Mouse (Mus musculus) liver, postnatal 0 days (tissue): ENCODE results near the gene Taar4. TPM values are rescaled to one million over a fixed set of nuclear protein-coding genes. Genes with fewer than 3 reads are reported as not detected.
A peak's percentile ranks its signal among the peaks of the same experiment; 100 is the strongest.

Experiments used
- ATAC-seq: fragments of 200-750 bp; cut with Nextera tagmentation; 2 replicates; pipeline ENCODE4 v1.8.0; 2017; ENCODE audit warnings: mild to moderate bottlenecking, moderate library complexity
- DNase-seq: peaks from one replicate; pipeline ENCODE4 v3.0.0-alpha.2; 2016
- H3K27ac ChIP-seq: fragments of 300-500 bp; sonication (generic); 2 replicates; pipeline ENCODE4 v1.5.1; 2014; ENCODE audit warnings: antibody characterized with exemption, moderate library complexity, mild to moderate bottlenecking, low read depth
- H3K27me3 ChIP-seq: fragments of 300-500 bp; sonication (generic); 2 replicates; pipeline ENCODE4 v1.6.1; 2014; ENCODE audit warnings: low read length, control low read depth, mixed read lengths; ENCODE audit not compliant: insufficient read depth
- H3K36me3 ChIP-seq: fragments of 300-500 bp; sonication (generic); replicated peaks from 2 replicates; pipeline ENCODE4 v1.6.1; 2014; ENCODE audit warnings: mild to moderate bottlenecking, control low read depth, low read length, moderate library complexity, mixed read lengths; ENCODE audit not compliant: insufficient read depth
- H3K4me1 ChIP-seq: fragments of 300-500 bp; sonication (generic); 2 replicates; pipeline ENCODE4 v1.6.1; 2014; ENCODE audit warnings: antibody characterized with exemption, mild to moderate bottlenecking, control low read depth; ENCODE audit not compliant: insufficient read depth
- H3K4me2 ChIP-seq: fragments of 300-500 bp; sonication (generic); 2 replicates; pipeline ENCODE4 v1.6.1; 2014; ENCODE audit warnings: low read depth, mild to moderate bottlenecking, low read length, moderate library complexity, mixed read lengths
- H3K4me3 ChIP-seq: fragments of 300-500 bp; sonication (generic); 2 replicates; pipeline ENCODE4 v1.5.1; 2014; ENCODE audit warnings: low read depth, low read length
- H3K9ac ChIP-seq: fragments of 300-500 bp; sonication (generic); replicated peaks from 2 replicates; pipeline ENCODE4 v1.6.1; 2014; ENCODE audit warnings: mild to moderate bottlenecking, moderate library complexity
- H3K9me3 ChIP-seq: fragments of 300-500 bp; sonication (generic); 2 replicates; pipeline ENCODE4 v1.6.1; 2016; ENCODE audit warnings: mild to moderate bottlenecking, control low read depth, low read length, mixed read lengths
- CTCF ChIP-seq: sonication (generic); IDR thresholded peaks from 2 replicates; pipeline ENCODE4 v1.5.1; 2016; ENCODE audit warnings: antibody characterized with exemption, low read depth
- EP300 ChIP-seq: IDR thresholded peaks from 2 replicates; pipeline ENCODE4 v1.6.1; 2016; ENCODE audit warnings: antibody characterized with exemption, low read depth, mild to moderate bottlenecking
- WGBS: fragments of 180-500 bp; shearing (Covaris S2); extraction: QIAGEN DNeasy Blood & Tissue Kit; methylation state at CpG from one replicate; pipeline ENCODE4 v1.1.7; 2014; ENCODE audit not compliant: insufficient replicate concordance; 5-methylcytosine and 5-hydroxymethylcytosine counted together
- polyA plus RNA-seq: library from polyadenylated mRNA; unstranded; fragments of >200 nt; fragmentation: Nextera tagmentation; extraction: Ambion mirVana; gene quantifications from 2 replicates; pipeline ENCODE4 v1.2.1, GENCODE M21; 2015

Taar4 gene
- polyA plus RNA-seq, 1 experiment from 2014 or later: not detected

DNA sequence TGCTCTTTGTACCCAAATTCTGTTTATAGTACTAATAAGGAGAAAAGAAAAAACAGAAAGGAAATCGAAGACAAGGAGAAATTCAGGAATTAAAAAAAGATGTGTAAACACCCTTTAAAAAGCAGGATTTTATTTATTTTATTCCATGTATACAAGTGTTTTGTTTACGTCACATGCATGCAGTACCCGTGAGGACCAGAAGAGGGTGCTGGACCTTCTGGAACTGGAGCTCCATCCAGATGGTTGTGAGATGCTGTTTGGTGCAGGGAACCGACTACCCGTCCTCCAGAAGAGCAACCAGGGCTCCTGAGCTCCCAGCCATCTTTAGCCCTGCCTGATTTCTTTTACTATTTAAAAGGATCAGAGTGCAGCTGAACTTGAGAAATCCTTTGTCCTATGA is 17.8 kb upstream of the Taar4 start:
- Histone ChIP-seq H3K4me3 (no peak overlapping the region), H3K9ac (no peak overlapping the region), H3K4me1 (no peaks in the 10 kb centered on the region), H3K27me3 (no peaks in the 10 kb centered on the region), H3K4me2 (no peak overlapping the region), H3K36me3 (no peaks in the 10 kb centered on the region), H3K27ac (no peak overlapping the region), H3K9me3 (no peaks in the 10 kb centered on the region)
- TF ChIP-seq EP300 (no peak), CTCF (peak; percentile 55)
- ATAC-seq (no peak), DNase-seq (no peak)
- 76% methylated on average over 5 of the region's 5 CpGs for WGBS

DNA sequence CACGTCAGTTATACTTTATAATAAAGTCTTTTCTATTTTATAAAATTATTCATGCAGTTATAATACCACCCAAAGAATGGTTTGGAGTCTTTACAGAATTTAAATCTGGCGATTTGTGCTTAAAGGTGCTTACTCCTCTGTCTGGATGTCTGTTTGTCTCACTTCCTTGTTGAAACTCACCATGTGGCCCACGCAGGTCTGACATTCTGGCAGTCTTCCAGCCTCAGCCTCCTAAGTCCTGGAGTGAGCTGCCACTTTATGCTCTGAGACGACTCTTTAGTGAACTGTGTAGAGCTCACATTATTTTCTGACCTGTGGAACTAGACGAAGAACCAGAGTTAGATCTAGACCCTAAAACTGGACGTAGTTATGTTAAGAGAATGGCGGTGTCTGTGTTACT is 12.3 kb upstream of the Taar4 start:
- TF ChIP-seq CTCF (no peak), EP300 (no peak)
- Histone ChIP-seq H3K36me3 (no peaks in the 10 kb centered on the region), H3K27ac (no peak overlapping the region), H3K4me2 (no peak overlapping the region), H3K4me3 (no peak overlapping the region), H3K9ac (no peak overlapping the region), H3K27me3 (no peaks in the 10 kb centered on the region), H3K9me3 (no peaks in the 10 kb centered on the region), H3K4me1 (no peaks in the 10 kb centered on the region)
- WGBS: 56% methylated on average over 7 of the region's 7 CpGs
- DNase-seq: no peak
- no peak for ATAC-seq

DNA sequence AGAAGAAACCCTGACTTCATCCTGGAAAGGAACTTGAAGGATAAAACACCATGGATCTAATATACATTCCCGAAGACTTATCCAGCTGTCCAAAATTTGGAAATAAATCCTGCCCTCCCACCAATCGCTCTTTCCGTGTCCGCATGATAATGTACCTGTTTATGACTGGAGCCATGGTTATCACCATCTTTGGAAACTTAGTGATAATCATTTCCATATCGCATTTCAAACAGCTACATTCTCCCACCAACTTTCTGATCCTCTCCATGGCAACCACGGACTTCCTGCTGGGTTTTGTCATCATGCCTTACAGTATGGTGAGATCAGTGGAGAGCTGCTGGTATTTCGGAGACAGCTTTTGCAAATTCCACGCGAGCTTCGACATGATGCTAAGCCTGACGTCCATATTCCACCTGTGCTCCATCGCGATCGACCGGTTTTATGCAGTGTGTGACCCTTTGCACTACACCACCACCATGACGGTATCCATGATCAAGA is 10.7 kb upstream of the Taar4 start, which contains the start of gene Taar3:
TSS of gene Taar3 (plus strand) at position 51 of the 498 bp plus-strand sequence.
- H3K4me1 ChIP-seq: no peaks in the 10 kb centered on the region
- no peaks in the 10 kb centered on the region for H3K36me3 ChIP-seq
- no peak within 1 kb of the TSS for H3K27ac ChIP-seq
- ATAC-seq (no peak), DNase-seq (no peak)
- WGBS: 87% methylated on average over 16 of the region's 16 CpGs
- H3K27me3 ChIP-seq: no peaks in the 10 kb centered on the region
- no peak for TF ChIP-seq EP300
- TF ChIP-seq CTCF: no peak
- no peak within 1 kb of the TSS for H3K4me3 ChIP-seq
- no peak within 1 kb of the TSS for H3K4me2 ChIP-seq
- H3K9me3 ChIP-seq: no peaks in the 10 kb centered on the region
- no peak within 1 kb of the TSS for H3K9ac ChIP-seq

DNA sequence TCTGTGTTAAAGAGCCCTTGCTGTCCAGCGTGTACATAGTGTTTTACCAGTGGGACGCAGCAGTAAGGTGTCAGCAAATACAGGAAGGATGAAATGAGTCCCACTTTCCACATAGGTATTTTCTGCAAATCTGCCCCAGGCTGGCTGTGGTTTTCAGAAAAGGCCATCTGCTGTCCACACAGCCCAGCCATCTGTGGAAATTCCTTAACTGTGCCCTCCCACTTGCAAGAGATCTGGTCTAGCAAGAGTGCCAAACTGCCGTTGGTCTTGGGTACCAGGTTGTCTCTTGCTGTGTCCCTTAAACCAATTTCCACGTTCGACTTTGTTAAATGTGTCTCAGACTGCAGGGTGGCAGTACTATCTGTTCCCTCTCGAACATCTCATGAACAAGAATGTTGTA is 8.6 kb upstream of the Taar4 start:
- TF ChIP-seq CTCF: no peak
- no peak for TF ChIP-seq EP300
- Histone ChIP-seq H3K9me3 (no peaks in the 10 kb centered on the region), H3K27ac (no peak overlapping the region), H3K4me3 (no peak overlapping the region), H3K9ac (no peak overlapping the region), H3K27me3 (no peaks in the 10 kb centered on the region), H3K36me3 (no peaks in the 10 kb centered on the region), H3K4me1 (no peaks in the 10 kb centered on the region), H3K4me2 (no peak overlapping the region)
- ATAC-seq (no peak), DNase-seq (no peak)
- WGBS: 74% methylated on average over 6 of the region's 6 CpGs

DNA sequence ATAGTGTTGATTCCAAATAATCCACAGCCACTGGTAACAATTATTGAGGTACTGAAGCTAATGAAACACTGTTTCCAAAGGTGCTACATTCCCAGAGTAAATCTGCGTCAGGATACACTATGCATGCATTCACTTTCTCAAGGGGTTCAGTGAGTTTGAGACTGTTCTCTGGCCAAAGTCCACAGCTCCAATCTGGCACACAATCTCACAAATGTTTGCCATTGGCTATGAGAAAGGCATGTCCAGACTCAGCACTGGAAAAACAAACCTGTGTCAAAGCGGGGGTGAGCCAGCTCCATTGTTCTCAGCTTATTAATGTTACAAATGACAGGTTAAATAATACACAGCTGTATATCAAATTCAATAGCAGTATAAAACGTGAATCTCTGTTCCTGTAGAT is 1.2 kb upstream of the Taar4 start:
- no peak overlapping the region for H3K4me2 ChIP-seq
- WGBS: 59% methylated on average over 3 of the region's 3 CpGs
- H3K9me3 ChIP-seq: no peaks in the 10 kb centered on the region
- DNase-seq: no peak
- no peak overlapping the region for H3K9ac ChIP-seq
- no peak overlapping the region for H3K4me3 ChIP-seq
- TF ChIP-seq EP300 (no peak), CTCF (no peak)
- H3K4me1 ChIP-seq: 0 out of 2 replicates have a peak, but pooled peaks cover 3% of the 10 kb centered on the region
- H3K27me3 ChIP-seq: no peaks in the 10 kb centered on the region
- no peaks in the 10 kb centered on the region for H3K36me3 ChIP-seq
- no peak overlapping the region for H3K27ac ChIP-seq
- no peak for ATAC-seq

DNA sequence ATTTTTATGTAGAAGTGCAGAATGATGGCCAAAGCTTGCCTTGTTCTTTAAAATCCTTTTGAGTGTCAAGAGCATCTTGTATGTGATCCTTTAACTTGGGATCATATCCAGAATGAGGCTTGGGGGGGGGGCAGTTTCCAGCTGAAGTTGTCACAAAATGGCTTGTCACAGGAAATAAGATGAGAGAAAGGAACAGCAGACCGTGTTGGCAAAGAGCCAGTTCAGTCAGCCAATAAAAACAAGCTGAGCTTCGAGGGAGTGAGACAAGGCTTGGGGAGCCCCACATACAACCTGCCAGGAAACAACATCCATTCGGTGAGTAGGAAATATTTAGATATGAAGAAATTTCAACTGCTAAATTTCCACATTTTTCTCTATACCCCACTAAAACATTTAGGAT is 3.1 kb downstream of the Taar4 start:
- Histone ChIP-seq H3K27me3 (no peaks in the 10 kb centered on the region), H3K4me1 (0 out of 2 replicates have a peak, but pooled peaks cover 3% of the 10 kb centered on the region), H3K9ac (no peak overlapping the region), H3K9me3 (no peaks in the 10 kb centered on the region), H3K4me2 (no peak overlapping the region), H3K36me3 (no peaks in the 10 kb centered on the region), H3K4me3 (no peak overlapping the region), H3K27ac (no peak overlapping the region)
- no peak for ATAC-seq
- no peak for DNase-seq
- 63% methylated on average over 3 of the region's 3 CpGs for WGBS
- no peak for TF ChIP-seq CTCF
- TF ChIP-seq EP300: no peak
